Mouse (Mus musculus) yolk sac, embryonic 10.5 days (tissue): ENCODE data around the gene Ranbp3.
"Not testable (repeated sequence)": the region's sequence is repeated elsewhere in the genome, so short reads cannot be mapped to it uniquely, and the experiment has no call there.

Experiments used
- DNase-seq: peaks from one replicate; pipeline ENCODE4 v3.0.0-alpha.2; 2017; ENCODE audit warnings: low spot score

Gene Ranbp3

DNA sequence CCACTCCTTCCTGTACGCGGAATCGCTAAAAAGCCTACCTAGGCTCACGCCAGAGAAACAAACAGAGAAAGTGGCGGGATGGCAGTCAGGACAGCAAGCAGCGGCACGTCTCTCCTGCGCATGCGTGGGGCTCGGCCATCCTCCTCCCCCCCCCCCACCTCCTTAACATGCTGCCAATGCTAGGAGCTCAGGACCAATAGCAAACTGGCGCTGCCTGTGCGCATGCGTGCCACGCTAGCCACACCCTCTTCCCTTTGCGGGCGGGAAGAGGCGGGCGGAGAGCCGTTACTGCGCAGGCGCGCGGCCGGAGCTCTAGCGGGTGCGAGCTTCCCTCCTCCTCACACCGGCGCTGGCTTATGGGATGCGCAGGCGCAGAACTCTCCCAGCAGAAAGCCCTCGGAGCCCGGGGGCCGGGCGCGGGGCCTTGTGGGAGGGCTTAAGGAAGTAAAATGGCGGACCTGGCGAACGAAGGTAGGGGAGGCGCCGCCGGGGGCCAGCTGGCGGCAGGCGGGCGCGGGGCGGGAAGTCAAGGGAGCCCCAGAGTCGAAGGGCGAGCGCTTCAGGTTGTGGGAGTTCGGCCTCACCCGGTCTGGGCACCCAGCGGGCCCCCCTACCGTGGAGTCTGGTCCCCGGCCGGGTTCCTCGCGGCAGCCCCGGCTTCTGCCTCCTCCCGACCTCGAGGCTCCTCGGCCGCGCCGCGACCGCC is at the start of gene Ranbp3:
Gene Ranbp3, plus strand, starts transcription at position 354 of the 706 bp plus-strand sequence.
- peak; percentile 100 for DNase-seq

DNA sequence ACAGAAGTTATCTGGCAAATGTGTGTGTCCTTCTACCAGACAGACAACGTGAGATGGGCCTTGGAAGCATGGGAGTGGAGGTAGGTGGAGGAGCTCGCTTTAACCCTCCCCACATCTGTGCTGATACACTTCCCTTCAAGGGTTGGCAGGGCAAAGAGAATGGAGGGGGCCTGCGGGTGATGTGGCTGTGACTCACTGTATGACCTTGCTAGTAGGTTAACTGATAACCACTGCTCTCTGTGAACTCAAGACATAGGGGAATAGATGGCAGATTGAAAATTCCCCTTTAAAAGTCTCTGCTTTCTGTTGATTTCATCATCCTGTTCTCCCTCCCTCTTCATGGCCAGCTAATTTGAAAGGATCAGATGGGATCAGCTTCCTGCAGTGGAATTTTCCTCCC is 47.6 kb upstream of the Ranbp3 start:
- DNase-seq, result no peak

DNA sequence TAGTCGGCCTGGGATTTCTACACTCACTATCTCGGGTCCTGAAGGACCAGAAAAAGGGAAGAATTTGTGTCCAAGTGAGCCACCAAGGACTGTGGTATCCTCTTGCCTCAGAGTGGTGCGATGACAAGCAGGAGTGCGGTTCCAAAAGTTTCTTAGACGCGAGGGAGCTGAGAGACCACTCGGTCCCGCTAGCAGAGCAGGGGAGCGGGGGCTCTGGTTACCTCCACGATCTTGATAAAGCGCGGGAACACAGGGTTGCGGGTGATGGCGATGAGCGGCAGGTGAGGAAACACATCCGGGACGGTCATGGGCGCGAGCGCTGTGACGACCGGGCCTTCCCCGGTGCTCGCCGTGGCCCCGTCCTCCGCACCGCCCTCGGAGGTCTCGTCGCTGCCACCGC is 46.8 kb upstream of the Ranbp3 start:
- DNase-seq, result no peak

DNA sequence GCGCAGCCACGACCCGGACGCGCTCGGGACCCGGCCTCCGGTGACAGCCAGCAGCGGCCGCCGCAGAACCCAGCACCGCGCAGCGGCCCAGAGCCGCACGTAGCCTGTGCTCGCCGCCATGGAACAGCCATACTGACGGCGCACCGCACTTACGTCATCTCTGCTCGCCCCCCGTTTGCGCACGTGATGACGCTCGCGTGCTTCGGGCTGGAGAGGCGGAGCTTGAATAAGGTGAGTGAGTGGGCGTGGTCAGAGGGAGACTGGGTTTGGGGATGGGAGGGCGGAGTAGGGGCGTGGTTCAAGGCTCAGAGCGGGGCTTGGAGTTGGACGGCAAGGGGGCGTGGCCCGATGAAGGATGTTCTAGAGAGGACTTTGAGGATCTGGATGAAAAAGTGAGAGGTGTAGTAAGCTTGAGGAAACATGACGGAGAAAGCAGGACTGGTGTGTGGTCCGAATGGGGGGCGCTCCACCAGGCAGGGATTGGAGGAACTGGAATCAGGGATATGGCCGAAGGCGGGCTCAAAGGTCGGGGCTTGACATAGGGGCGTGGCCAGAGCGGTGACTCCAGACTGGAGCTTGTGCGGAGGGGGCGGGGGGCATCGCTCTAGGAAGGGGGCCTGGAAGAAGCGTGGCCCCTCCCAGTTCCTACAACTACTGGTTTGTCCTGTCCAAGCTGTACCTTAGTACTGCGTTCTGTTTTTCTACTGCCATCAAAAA is 46.2 kb upstream of the Ranbp3 start, which contains the start of gene Lonp1:
Gene Lonp1, minus strand, starts transcription at position 134 of the 717 bp plus-strand sequence.
- peak; percentile 100 for DNase-seq

DNA sequence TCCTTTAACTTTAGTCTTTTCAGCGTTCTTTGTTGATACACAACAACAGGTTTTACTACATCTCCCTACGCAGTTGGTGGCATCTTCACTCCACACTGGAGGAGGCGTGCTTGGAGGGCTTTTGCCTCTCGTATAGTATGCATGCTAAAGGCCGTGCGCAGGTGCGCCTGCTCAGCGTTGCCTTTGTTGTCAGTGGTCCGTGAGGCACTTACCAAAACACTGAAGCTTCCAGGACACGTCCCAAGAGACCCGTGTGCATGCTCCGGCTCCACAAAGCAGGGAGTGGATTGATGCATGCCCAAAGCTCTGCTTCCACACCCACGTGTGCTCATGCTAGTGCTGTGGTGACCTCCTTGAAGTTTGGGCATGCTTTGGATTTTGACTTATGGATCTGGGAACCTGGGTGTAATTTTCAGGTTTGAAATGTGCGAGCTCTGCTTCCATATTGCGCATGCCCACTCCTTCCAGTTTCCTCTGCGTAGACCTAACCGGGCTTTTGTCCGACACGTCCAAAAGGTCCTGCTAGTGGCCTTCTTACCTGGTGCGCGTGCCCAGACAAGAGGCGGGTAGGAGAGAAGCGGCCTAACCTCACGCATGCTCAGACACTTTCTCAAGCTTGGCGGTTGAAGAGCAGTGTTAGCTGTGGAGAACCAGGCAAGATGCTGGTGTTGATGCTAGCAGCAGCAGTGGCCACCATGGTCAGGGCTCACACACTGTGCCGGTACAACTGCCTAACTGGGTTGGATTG is 45.4 kb upstream of the Ranbp3 start, which contains the start of gene Catsperd:
Gene Catsperd, plus strand, starts transcription at position 614 of the 748 bp plus-strand sequence.
- DNase-seq, result peak; percentile 56

DNA sequence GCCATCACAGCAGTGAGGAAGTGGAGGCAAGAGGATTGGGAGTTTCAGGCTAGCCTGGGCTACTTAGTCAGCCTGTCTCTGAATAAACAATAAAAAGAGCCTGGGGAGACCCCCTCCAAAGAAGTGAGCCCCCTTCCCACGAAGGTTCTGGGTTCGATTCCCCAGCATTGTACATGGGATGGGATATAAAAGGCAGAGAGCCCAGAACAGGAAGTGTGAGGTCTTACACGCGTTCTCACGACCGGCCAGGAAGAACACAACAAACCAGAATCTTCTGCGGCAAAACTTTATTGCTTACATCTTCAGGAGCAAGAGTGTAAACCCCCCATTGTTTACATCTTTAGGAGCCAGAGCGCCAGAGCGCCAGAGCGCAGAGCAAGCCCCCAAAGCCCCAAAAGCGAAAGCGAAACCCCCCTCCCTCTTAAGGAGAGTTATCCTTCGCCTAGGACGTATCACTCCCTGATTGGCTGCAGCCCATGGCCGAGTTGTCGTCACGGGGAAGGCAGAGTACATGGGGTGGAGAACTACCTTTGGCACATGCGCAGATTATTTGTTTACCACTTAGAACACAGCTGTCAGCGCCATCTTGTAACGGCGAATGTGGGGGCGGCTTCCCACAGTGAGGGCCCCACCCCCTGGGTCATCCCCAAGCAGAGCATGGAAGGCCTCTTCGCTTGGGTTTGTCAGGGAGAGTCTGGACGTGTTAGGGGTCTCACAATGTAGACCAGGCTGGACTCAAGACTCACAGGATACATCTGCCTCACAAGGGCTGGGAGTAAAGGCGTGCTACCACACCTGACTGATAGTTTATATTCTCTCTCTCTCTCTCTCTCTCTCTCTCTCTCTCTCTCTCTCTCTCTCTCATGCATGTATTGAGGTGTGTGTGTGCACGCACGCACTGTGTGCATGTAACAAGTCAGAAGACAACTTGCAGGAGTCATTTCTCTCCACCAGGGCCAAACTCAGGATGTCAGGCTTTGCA is 43.0 kb upstream of the Ranbp3 start:
- not testable (repeated sequence) for DNase-seq

DNA sequence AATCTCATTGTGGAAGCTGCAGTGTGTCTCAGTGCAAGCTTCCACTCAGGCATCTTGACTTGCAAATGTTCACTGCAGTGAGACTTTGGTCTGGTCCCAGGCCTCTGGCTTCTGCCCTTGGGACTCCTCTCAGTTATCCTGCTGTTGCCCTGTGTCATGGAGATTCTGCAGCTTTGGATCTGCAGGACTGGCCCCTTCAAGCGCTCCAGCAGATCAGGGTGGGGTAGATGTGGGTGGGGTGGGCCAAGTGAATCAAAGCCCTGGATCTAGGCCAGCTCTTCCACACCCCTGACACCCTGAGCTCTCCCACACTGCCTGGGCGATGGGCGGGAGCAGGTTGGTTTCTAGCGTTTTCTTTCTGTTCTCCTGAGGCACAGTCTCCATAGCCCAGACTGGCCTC is 41.3 kb upstream of the Ranbp3 start:
- DNase-seq, result no peak

DNA sequence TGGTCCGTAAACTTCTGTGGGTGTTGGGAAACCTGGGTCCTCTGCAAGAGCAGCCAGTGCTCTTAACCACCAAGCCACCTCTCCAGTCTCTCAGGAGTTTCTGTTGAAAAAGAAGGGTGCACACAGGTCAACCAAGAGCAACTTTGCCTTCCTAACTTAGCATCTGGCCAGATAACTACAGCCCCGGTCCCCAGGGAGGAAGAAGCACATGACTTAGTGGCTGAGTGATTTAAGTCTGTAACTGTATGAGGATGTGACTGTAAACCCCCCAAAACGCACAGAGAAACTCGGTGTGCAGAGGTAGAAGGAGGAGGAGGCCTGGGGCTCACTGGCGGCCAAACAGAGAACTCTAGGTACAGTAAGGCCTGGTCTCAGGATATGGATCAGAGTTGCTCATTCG is 39.1 kb upstream of the Ranbp3 start:
- DNase-seq, result no peak

DNA sequence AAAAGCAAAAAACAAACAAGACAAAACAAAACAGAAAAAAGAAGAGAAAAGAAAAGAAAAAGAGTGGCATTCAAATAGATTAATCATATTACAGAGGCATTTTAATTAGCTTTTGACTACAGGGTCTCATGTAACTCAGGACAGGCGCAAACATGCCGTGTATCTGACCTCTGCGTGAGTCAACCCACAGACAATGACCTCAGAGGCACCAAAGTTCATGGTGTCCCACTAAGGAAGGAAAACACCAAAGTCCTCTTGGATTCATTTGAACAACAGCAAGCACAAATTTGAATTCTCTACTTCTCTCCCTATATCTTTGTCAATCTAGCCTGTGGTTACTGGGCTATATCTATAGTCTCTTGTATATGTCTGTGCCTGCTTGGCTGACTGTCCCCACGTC is 29.9 kb upstream of the Ranbp3 start:
- no peak for DNase-seq

DNA sequence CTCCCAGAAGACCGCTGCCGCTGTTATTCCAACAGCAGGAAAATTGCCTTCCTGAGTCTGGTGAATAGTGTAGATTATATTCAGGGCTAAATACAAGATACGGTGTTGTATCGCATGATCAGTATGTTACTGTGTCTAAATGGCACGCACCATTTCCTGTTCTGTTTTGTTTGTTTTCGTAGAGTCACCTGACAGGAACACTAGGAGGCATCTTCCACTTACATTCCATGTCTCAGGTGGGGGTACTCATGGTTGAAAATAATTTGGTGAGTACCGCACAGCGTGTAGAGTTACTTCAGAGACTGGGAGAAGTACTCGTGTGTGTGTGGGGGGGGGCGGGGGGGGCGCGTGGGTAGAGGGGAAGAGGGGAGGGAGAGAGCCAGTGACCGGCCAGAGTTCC is 25.5 kb upstream of the Ranbp3 start:
- DNase-seq, result no peak

DNA sequence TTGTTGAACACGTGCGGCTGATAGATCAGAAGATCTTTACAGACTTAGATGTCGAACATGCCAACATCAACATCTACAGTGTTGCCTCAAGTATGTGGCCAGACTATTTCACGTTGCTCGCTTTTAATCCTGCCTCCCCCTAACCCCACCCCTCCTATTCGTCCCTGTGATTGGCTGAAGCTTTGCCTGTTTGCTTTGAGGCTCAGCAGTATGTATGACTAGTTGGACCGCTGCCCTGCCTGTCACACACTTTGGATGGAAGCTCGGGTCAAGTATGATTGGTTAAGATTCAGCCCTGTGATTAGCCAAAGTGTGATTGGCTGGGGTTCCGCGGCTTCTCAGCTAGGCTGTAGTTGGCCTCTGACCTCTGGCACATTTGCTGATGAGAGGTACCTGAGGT is 21.3 kb upstream of the Ranbp3 start:
- peak; percentile 70 for DNase-seq

DNA sequence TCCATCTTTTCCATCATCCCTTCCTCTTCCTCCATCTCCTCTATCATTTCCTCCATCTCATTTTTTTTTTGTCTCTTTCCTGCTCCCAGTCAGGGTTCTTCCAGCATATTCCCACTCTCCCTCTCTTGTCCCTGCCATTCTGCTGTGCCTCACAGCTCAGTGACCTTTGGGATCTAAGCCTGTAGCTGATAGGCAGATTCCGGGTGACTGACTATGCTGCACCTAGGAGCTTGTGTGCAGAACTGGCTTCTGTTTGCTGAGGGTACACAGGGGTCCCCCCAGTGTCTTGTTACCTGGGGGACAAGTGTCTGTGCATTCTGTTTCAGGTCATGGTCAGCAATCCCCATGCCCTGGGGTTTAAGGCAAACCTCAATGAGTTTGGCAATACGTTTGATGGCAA is 18.3 kb upstream of the Ranbp3 start:
- DNase-seq, result no peak

DNA sequence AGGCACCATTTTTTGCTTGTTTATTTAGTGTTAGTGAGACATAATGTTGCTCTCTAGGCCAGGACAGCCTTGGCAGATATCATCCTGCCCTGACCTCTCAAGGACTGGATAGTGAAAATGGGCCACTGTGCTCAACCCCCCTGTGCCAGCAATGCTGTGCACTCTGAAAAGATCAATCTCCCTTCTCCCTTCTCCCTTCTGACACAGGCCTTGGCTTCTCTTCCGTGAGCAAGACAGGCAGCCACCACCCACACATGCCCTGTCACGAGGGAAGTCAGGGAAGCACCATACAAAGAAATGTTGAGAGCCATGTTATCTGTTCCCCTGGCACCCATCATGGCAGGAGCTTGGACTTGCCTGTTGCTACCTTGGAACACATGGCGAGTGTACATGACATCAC is 17.8 kb upstream of the Ranbp3 start:
- DNase-seq, result no peak

DNA sequence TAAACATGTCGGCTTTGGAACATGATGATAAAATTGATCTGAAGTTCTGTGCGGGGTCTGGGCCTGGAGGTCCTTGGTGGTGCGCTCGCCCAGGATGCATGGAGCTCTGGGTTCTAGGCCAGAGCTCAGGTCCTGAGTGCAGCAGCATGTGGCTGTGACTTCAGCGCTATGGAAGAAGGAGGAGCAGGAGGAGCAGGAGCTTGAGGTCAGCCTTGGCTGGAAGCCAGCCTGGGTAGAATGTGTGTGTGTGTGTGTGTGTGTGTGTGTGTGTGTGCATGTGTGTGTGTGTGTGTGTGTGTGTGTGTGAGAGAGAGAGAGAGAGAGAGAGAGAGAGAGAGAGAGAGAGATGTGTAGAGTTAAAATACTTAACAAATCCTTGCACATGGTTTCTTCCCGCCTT is 16.9 kb upstream of the Ranbp3 start:
- no peak for DNase-seq

DNA sequence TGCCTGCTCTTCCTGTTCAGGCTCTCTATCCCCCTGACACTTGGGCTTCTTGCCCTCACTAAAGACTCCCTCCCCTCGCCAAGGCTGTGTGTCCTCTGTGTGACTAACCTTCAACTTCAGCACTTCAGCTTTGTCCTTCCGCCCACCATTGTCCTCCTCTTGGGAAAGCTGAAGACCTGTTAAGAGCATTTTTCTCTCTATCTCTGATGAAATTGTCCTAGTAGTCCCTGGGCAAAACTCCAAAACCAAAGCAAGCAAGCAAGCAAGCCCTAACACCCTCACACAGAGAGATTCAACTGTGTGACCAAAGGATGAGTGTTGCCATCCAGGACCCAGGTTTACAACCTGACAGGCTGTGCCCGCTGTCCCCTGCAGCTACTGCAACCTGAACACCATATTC is 9.4 kb upstream of the Ranbp3 start:
- no peak for DNase-seq

DNA sequence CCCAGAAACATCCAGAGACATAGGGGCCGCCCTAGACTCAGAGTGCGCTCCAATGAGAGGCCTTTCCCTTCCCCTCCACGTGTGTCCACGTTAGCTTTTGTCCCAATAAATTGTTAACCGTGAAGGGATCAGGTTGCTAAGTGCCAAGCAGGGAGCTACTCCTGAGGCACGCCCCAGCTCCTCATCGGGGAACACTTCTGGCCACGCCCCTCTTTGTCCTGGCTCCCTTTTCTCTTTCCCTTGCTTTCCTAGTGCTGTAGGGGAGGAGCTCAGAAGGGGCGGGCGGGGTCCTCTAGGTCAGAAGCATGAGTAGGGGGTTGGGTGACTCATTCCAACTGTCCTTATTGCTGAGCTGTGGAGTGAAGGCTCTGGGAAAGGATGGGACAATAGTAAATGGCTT is 8.8 kb upstream of the Ranbp3 start:
- peak; percentile 55 for DNase-seq

DNA sequence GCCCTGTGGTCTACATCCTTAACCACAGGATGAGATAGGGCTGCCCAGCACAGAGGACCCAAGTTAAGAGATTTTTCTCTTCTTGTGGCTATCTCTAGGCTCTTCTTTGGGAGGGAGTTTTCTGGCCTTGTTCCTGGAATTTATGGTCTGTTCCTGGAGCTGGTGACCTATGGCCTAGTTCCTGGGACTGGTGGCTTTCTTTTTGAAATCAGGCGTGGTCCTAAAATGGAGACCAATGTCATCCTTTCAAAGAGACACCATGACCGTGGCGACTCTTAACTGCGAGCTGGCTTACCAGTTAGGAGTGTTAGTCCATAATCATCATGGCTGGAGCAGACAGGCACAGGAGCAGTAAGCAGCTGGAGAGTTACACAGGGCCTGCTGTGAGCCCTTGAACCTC is 6.7 kb upstream of the Ranbp3 start:
- peak; percentile 17 for DNase-seq

DNA sequence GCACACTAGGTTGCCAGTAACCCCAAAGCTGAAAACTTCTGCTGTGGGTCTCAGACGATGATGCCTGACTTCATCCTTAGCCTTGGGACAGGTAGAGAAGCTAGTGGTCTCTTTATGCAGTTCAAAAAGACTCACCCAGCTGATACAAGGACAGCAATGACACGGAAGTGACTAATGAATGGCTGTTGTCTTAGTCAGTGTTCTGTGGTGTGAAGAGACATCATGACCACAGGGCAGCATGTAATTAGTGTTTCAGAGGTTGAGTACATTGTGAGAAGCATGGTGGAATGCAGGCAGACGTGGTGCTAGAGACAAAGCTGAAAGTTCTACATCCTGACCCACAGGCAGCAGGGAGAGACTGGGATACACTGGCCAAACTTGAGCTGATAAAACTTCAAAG is 5.5 kb upstream of the Ranbp3 start:
- no peak for DNase-seq

DNA sequence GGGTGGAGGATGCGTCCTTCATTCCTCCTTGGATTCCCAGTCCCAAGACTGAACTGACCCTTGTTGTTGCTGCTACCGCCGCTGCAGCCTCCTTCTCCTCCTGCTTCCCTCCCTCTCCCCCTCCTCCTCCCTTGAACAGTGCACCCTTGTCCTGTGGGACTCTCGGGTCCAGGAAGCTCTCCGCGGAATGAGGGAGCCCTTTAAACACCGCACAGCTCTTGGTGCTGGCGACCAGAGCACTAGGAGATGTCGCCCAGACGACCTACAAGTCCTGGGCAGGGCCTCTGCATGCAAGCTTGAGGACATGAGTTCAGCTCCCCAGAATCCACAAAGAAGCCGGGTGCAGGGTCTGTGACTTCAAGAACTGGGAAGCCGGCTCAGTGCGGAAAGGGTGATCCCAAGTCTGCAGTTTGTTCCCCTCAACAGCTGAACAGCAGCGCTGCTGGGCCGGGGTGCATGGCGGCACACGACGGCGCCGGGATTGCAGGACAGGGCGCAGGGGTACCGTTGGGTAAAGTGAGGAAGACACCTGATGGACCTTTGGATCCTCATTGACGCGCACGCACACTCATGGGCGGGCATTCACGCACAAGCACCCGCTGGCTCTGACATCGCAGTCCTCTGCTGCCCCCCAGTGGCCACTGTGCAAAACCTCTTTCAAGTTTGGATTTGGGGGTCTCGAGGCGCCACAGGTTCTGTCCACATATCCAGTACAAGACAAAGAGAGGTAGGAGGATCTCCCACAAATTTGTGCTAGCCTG is 4.5 kb upstream of the Ranbp3 start:
- DNase-seq, result peak; percentile 82

DNA sequence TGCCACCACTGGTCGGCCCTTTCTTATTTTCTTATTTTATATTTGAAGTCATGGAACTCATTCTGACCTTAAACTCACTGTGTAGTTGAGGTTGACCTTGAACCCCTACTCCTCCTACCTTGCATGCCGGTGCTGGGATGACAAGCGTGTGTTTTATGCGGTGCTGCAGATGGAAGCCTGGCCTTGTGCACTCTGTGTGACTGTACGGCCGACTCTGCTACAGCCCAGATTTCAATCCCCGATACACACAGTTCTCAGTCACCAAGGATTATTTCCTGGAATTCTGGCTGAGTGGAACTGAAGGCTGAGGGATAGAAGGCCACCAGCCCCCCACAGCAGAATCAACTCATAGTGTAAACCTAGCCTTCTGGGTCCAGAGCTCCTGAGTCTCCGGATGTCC is 3.3 kb upstream of the Ranbp3 start:
- no peak for DNase-seq
